Mouse (Mus musculus): ENCODE results near the gene Atp1a2.

GRCm38 (mm10) chr1:172302851-172303250, 5.0 kb upstream of the Atp1a2 start:
- TF ChIP-seq POLR2A (IDR thresholded peaks at IDR 0.05; ENCODE audit: extremely low read depth, insufficient read depth, low read length) (no peak), CTCF (IDR thresholded peaks at IDR 0.05; ENCODE audit: extremely low read depth, insufficient read depth, low read length) (no peak)
